Mouse (Mus musculus): Measurements from ENCODE around the gene Aqp3. TPM values are rescaled to one million over a fixed set of nuclear protein-coding genes. Genes with fewer than 3 reads are reported as not detected.

Aqp3 gene
- total RNA-seq (2021) = 10 to 100 TPM in 1 of 2 experiments, under 1 TPM in 1; 0.51 to 14.1 TPM
- long read RNA-seq, experiment 1, partial matches to known transcripts = 1 of 1 reads
- long read RNA-seq, experiment 1, other reads (novel, unspliced or antisense) = 0 of 1 reads
- long read RNA-seq, experiment 2, transcript Aqp3-201 (6 exons, 1,765 nt) = major isoform, 10 of 13 reads
- long read RNA-seq, experiment 2, partial matches to known transcripts = 3 of 13 reads
- long read RNA-seq, experiment 2, other reads (novel, unspliced or antisense) = 0 of 13 reads

DNA sequence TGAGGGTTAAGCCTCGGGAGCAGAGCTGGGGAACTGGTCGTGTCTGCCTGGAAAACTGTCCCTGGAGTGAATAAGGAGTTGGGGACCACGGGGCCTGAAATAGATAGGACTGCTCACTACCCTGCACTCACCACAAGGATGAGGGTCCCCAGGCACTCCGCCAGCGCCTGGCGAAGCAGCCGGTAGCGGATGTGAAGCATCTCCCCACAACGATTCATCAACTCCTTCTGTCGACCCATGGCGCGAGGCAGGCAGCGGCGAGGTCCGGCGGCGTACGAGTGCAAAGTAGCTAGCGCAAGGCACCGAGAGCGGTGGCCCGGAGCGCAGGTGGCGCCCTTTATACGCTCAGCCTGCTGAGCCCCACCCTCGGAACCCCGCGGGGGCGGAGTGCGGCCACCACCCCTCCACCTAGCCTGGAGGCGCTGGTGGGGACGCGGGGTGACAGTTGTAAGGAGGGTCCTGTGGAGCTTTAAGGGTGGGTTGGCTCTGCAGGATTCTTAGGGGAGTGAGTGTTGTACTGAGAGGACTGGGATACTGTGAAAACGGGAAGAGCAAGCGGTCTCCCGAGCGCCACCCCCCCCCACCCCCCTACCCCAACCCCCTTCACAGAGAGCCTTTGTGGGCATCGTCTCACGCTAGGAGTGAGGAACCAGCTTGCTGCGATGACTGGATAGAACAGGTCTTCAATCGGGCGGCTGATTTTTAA, at the start of gene Aqp3:
TSS of gene Aqp3 (minus strand) at position 313 of the 706 bp plus-strand sequence.
- DNase-seq (ENCODE audit: low spot score in 2 of 2) = no peak

DNA sequence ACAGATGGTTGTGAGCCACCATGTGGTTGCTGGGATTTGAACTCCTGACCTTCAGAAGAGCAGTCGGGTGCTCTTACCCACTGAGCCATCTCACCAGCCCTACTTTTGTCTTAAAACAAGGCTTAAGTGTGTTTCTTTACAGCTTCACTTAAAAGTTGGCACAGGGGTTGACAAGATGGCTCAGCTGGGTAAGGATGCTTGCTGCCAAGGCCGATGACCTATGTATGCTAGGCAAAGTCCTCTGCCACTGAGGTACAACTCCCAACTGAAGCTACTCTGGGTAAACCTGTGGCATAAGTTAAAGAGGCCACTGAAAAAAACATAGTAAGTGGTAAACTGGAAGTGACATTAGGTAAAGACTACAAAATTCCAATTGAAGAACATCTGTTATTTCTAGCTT, 44.6 kb upstream of the Aqp3 start:
- DNase-seq (ENCODE audit: low spot score in 2 of 2) = no peak

DNA sequence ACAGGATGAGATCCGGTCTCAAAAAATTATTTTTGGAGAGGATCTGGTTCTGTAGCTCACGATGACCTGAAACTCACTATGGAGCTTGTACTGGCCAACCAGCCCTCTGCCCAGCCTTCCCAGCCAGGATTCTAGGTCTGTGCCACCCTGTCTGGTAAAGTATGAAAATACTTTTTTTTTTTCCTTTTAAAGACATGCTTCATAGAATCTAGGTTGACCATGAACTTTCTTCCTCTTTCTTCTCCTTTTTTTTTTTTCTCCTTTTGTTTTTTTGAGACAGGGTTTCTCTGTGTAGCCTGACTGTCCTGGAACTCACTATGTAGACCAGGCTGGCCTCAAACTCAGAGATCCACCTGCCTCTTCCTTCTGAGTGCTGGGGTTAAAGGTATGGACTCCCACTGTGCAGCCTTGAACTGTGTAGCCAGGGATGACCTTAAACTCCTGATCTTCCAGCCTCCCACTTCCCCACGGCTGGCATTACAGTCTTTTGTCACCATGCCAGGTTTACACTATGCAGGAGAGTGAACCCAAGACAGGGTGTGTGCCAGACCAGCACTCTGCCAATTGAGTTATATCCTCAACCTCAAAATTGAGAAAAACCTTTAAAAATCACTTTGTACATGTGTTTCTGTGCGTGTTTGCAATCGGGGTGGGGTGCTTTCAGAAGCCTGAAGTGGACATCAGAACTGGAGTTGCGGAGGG, 42.3 kb upstream of the Aqp3 start:
- no peak for DNase-seq (ENCODE audit: low spot score in 2 of 2)

DNA sequence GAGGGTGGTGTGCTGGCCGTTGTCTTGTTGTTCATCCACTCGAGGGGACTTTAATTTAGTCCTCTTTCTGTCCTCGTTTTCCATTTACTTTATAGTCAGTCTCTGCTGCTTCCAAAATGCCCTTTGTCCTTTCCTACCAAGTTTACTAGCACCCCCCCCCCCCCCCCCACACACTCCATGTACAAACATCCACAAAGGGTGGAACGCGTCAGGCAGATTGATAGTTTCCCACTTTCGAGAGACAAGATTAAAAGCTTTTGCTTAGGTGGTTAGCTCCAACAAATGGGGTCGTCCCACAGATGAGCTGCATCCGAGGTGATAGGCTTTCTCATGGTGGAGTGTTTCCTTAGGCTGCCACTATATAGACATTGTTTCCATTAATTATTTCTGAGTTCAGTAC, 38.8 kb upstream of the Aqp3 start:
- no peak for DNase-seq (ENCODE audit: low spot score in 2 of 2)

DNA sequence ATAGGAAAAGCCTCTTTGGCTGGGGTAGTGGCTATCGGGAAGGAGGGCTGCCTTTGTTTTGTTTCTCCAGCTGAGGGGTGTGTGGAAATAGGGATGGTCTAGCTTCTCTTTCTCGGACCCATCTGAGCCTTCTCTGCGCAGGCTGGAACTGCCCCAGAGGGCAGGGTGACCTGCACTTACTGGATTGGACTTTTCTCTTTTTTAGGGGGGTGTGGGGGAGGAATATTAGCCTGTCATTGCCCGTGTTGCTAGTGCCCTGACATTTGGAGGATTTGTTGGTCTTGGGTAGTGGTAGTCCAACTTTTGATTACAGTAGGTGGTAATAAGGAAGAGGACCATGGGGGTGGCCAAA, 38.4 kb upstream of the Aqp3 start:
- DNase-seq (ENCODE audit: low spot score in 2 of 2) = no peak

DNA sequence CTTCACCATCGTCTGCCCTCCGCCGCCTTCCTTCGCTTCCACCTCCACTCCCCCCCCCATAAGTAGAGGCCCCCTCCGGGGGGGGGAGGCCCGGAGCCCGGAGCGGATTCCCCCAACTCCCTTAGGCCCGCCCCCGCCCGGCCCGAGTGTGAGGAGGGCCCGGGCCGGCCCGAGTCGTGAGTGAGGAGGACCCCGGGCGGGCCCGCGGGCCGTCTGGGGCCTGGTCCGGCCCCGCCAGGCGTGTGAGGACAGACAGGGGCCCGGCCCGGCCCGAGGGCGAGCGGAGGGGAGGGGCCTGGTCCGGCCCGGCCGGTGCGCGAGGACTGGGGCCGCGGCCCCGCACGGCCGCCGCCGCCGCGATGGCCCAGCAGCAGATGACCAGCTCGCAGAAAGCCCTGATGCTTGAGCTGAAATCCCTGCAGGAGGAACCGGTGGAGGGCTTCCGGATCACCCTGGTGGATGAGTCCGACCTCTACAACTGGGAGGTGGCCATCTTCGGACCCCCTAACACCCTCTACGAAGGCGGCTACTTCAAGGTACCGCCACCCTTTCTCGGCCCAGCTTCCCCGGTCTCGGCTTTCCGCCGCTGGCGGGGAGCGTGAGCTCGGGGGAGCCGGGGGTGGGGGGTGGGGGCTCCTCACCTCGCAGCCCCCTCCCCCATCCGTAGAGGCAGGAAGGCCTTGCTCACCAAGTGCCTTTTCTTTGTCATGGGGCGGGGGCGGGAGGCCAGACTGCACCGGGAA, 37.9 kb upstream of the Aqp3 start, which contains the start of gene Ube2r2:
TSS of gene Ube2r2 (plus strand) at position 33 of the 743 bp plus-strand sequence.
- DNase-seq (ENCODE audit: low spot score in 2 of 2) = peak; percentile 53 to 60

DNA sequence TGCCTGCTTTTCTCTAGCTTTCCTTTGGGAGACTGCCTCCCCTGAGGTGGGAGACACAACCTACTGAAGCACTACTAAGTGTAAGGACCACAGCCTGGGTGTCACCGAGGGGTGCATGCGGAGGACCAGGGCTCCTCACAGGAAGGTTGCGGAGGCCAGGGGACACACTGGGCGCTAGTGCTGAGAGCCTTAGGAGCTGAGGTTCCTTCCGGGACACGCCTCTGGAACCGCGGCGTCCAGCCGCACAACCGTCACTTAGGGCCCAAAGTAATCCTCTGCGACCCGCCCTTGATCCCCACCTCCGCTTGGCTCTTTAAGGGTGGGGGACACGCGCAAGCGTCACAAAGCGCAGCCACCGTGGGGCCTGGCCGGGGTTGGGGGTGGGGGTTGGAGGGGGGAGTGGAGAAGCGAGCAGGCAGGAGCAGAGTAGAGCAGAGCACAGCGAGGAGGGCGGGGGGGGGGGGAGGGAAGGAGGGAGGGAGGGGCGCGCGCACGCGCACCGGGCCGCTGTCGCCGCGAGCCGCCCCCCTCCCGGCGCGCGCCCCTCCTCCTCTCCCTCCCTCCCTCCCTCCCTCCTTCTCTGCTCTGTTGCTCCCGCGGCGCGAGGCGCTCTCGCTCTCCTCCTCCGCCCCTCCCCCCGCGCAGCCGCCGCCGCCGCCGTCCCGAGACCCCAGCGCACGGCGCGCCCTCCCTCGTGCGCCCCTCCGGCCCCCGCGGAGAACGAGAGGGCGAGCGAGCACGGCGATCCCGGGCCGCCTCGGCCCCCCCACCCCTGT, 37.1 kb upstream of the Aqp3 start:
- DNase-seq (ENCODE audit: low spot score in 2 of 2) = peak; percentile 26 to 60

DNA sequence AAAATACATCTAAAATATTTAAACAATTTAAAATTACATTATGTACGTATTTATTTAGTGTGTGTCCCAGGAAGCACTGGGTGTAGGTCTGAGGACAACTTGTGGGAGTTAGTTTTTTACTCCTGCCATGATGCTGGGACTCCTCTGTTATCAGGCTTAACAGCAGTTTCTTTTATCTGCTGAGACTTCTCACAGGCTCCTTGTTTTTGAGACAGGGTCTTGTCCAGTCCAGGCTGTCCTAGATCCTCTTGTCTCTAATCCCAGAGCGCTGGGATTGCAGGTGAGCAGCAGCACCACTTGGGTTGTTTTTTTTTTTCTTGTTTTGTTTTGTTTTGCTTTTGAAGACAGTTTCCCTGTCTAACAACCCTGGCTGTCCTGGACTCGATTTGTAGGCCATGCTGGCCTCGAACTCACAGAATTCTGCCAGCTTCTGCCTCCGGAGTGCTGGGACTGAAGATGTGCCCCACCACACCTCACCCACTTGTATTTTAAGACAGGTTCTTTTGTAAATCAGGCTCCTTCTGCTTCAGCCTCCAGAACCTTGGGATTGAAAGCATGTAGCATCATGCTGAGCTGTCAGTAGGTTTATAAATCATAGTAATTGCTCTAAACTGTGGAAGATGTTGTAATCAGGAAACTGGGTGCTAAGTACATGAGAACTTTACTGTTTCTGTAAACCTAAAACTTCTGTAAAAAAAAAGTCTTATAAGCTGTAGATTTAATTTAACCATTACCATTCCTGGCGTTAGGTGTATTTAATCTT, 35.7 kb upstream of the Aqp3 start:
- DNase-seq (ENCODE audit: low spot score in 2 of 2) = no peak

DNA sequence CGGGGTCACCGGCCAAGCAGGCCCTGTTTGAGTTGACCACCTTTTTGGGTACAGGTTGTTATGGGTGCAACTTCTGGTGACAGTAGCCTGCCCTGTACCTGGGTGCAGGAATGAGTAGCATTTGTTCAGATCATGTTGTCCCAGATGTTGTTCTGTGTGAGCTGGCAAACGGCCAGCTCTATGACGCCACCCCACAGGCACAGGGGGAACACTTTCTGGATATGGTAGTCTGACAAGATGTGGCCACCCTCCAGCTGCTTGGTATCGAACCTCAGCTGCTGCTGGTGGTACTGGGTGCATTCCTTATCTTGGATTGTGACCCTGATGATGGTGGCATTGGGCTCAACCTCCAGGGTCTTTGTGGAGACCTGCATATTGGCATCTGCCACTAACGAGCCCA, 34.5 kb upstream of the Aqp3 start:
- DNase-seq (ENCODE audit: low spot score in 2 of 2) = no peak

DNA sequence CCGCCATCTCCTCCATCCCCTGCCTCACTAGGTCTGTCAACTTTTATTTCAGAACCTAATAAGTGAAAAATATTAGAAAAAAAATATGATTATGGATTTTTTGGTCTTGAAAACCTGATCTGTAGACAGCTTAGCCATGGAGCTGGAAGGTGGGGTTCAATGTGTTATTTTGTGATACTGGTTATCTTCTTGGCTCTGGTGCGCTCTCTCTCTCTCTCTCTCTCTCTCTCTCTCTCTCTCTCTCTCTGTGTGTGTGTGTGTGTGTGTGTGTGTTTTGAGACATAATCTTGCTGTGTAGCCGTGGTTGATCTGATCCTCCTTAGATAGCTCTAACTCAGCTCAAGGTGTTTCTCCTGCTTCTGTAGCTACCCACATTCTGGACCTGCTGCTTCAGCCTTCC, 31.9 kb upstream of the Aqp3 start:
- no peak for DNase-seq (ENCODE audit: low spot score in 2 of 2)

DNA sequence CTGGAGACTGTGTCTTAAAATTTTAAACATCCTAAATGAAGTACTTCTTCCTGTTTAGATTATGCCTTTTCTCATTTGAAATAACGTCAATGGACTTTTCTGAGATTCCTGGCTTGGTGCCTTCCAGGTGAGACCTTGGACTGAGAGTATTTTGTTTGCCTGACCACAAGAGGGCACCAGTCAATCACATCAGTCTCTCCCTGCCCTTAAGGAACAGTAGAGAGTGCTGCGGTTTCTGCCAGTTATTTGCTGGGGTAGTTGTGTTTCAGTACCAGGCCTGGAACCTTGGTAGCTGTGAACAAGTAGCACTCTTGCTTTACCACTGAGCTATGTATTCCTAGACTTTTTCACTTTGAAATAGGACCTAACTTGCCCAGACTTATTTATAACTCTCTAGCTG, 31.4 kb upstream of the Aqp3 start:
- no peak for DNase-seq (ENCODE audit: low spot score in 2 of 2)

DNA sequence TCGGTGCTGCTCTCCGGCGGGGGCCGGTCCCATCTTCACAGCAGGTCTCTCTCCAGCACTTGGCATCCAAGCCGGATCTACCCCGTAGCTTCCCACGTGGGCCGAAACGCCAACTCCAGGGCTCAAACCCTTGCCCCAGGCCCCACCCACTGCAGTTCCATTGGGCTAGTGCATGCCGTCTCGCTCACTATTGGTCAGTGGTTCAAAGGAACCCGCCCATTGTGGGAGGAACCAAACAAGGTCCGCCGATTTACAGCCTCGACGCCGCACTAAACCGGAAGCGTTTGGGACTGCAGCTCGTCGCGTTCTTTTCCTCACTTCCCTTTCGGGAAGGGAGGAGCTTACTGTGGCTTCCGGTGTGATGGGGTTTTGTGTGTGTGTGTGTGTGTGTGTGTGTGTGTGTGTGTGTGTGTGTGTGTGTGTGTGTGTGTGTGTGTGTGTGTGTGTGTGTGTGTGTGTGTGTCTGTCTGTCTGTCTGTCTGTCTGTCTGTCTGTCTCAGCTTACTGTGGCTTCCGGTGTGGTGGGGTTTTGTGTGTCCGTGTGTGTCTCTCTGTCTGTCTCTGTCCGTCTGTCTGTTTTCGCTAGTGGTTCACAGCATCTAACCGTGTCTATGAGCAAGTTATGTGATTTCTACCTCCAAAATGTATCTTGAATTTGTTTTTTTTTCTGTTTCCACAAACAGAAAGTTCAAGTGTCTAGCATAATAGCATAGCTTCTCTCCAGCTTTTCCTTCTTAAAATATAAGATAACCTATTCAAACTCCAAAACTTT, 26.4 kb upstream of the Aqp3 start, which contains the start of gene Nol6:
TSS of gene Nol6 (minus strand) at position 276 of the 772 bp plus-strand sequence.
- DNase-seq (ENCODE audit: low spot score in 2 of 2) = peak; percentile 79 to 93

DNA sequence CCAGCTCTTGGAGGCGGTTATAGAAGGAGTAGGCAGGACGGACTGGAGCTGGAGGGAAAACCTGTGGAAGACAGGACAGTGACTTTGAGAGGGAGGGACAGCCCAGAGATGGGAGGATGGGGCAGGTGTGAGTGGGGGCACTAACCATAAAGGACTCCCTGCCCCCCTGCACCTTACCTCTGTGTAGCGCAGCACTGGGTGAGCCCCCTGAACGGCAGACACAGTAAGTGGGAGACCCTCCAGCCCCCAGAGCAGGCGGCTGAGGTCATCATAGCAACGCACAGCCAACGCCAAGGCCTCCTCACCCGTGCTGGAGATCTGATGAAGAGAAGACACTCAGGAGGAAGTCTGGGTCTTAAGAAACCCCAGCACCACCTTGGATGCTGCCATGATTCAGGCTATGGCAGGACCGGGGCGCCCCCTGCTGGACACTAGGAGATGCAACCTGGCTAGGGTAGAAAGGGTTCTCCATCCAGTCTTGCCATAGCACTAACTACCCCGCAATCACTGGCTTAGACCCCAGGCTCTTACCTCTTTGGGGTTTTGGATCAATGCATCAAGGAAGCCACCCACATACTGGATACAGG, 20.8 kb upstream of the Aqp3 start:
- DNase-seq (ENCODE audit: low spot score in 2 of 2) = peak in 1 of 2 experiments; percentile 48

DNA sequence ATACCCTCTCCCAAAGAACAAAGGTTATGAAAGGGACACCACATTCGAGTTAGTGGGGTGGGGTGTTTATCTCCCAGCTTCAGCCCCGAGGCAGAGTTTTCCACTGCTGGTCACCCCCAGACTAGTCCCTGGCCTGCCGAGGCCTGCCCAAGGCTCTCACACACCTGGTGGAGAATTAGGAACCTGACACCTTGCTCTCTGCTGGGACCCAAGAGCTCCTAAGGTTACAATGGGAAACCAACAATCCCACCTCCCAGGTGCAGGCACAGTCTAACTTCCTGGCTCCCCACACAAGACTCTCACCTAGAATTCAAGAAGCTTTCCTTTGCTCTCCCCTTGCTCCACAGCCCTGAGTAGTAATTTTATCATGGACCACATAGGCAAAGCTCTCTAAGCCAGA, 18.8 kb upstream of the Aqp3 start:
- DNase-seq (ENCODE audit: low spot score in 2 of 2) = no peak

DNA sequence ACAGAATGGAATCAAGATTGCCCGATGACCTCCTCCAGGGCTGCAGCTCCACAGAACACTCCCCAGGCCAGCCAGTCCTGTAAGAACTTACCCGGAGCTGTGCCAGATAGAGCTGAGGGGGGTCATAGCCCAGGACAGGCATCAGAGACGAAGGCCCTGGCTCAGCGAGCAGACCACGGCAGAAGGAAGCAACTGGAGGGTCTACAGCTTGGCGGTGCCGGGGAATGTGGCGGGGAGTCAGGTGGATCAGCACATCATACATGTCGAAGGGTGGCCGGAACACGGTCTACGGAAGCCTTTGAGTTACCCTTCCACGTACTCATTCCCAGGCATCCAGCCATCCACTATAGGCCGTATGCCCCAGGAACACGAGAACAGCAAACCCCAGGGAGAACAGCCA, 17.8 kb upstream of the Aqp3 start:
- DNase-seq (ENCODE audit: low spot score in 2 of 2) = no peak

DNA sequence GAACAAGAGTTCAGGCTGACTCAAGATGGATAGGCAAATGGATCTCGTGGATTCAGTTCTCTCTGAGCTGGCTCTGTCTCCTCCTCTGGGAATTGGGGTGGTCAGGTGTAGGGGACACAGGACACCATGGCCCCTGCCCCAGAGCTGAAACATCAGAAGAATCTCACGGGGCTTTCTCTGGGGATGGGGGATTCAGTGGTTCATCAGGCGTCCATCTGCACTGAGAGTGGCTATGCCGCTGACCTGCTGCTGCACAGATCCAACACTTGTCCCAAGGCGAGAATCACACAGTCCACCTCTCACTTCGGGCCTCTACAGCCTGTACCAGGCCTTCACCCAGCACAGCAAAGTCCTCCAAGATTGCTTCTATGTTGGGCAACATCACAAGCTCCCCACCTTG, 17.1 kb upstream of the Aqp3 start:
- DNase-seq (ENCODE audit: low spot score in 2 of 2) = no peak

DNA sequence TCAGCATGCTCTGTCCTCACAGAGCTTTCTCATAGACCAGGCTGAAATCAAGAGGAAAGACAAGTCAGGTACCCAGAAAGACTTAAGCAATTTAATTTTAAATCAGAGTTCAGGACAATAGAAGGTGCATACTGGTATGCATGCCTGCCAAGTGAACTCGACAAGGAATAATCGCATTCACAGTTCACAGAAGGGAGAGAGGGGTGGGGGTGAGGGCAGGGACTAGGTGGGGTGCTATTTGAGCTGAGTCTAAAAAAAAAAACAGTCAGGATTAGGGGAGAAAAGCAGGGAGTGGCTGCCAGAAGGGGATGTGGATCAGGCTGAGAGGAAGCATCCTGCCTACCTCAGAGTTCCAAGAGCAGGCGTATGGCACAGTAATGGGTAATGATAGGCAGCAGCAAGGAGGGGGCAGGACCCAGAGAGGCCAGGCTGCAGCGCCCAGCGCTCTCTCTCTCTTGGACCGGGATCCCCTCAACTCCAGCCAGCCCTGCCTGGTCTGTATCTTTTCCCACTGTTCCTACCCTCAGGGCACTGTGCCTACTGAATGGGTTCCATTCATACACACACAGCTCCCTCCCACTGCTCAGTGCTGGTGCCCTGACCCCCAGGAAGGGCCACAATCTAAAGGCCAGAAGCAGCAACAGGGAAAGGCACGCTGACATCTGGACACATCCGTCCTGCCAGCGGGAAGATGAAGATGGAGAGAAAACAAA, 16.5 kb upstream of the Aqp3 start:
- no peak for DNase-seq (ENCODE audit: low spot score in 2 of 2)

DNA sequence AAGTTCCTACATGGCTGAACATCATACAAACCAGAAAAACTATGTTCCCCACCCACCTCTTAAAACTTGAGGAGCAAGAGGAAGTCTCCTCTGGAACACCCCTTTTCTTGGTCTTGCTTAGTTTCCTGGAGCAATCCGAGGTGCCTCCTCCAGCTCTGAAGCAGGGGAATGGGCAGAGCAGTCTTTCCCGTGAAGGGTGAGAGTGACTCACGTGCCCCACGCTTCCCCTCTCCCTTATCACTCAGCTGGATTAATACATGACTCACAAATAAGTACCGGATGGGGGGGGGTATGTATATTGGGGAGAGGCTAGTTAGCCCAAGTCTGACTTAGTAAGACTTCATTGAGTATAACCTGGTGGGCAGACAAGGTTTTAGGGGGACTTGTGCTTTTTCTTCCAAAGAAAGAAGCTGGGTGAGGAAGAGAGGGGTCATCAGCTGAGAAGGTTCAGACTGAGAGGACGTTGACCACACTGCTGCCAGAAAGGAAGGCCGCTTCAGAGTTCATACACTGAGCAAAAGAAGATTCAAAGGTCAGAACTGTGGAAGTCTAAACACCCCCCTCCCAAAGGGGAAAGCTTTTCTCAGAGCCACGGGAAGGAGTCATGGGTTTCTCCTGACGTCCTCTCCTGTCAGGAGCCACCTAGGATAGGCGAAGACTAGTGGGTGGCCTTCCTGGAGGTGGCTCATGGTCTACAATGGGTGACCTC, 10.9 kb upstream of the Aqp3 start:
- no peak for DNase-seq (ENCODE audit: low spot score in 2 of 2)
